Mouse (Mus musculus): ENCODE data around the gene Slc2a4. TPM values are rescaled to one million over a fixed set of nuclear protein-coding genes. Genes with fewer than 3 reads are reported as not detected.
A peak's percentile ranks its signal among the peaks of the same experiment; 100 is the strongest.

Gene Slc2a4
- polyA plus RNA-seq, 1 experiment from 2014 or later: 19.0 TPM

- Histone ChIP-seq H3K9me3 (ENCODE audit: low read depth, low read length) (no peaks in the 10 kb centered on the region), H3K36me3 (ENCODE audit: insufficient read depth) (no peaks in the 10 kb centered on the region), H3K9ac (no peak overlapping the region), H3K4me1 (ENCODE audit: insufficient read depth) (peaks cover 8% of the 10 kb centered on the region; the same call in 1 of the 2 replicates), H3K4me2 (no peak overlapping the region), H3K27me3 (ENCODE audit: insufficient read depth, low read length) (no peaks in the 10 kb centered on the region), H3K4me3 (ENCODE audit: low read depth, low read length) (no peak overlapping the region), H3K27ac (ENCODE audit: low read depth) (no peak overlapping the region)
- WGBS: 35% methylated on average over 4 of the region's 4 CpGs
- peak; percentile 34; the same call in 1 of the 2 replicates for TF ChIP-seq CTCF (IDR thresholded peaks at IDR 0.05; ENCODE audit: low read depth)
- DNase-seq (peak; percentile 52), ATAC-seq (ENCODE audit: insufficient read depth) (no peak)
These were observed 2.9 kb upstream of the Slc2a4 start for GRCm38 (mm10) chr11:69950807-69951459.

- H3K4me2 ChIP-seq: peak overlapping the region; percentile 69
- peaks cover 22% of the 10 kb centered on the region; the same call in 1 of the 2 replicates for H3K36me3 ChIP-seq (ENCODE audit: insufficient read depth)
- ATAC-seq (ENCODE audit: insufficient read depth) (peak; percentile 50), DNase-seq (peak; percentile 97)
- H3K27me3 ChIP-seq (ENCODE audit: insufficient read depth, low read length): no peaks in the 10 kb centered on the region
- WGBS: 0% methylated on average over 14 of the region's 14 CpGs
- H3K4me3 ChIP-seq (ENCODE audit: low read depth, low read length): peak overlapping the region; percentile 52
- peak overlapping the region; percentile 51 for H3K9ac ChIP-seq
- no peaks in the 10 kb centered on the region for H3K9me3 ChIP-seq (ENCODE audit: low read depth, low read length)
- peak overlapping the region; percentile 83 for H3K27ac ChIP-seq (ENCODE audit: low read depth)
- peak; percentile 96 for TF ChIP-seq CTCF (IDR thresholded peaks at IDR 0.05; ENCODE audit: low read depth)
- peaks cover 13% of the 10 kb centered on the region; the same call in 1 of the 2 replicates for H3K4me1 ChIP-seq (ENCODE audit: insufficient read depth)
These were observed 769 bp upstream of the Slc2a4 start for GRCm38 (mm10) chr11:69948763-69949150.

GRCm38 (mm10) chr11:69947337-69948065 lies 487 bp downstream of the Slc2a4 start:
- H3K36me3 ChIP-seq (ENCODE audit: insufficient read depth): peaks cover 29% of the 10 kb centered on the region; the same call in 1 of the 2 replicates
- H3K4me1 ChIP-seq (ENCODE audit: insufficient read depth): peaks cover 13% of the 10 kb centered on the region; the same call in 1 of the 2 replicates
- peak overlapping the region; percentile 52 for H3K4me3 ChIP-seq (ENCODE audit: low read depth, low read length)
- 1% methylated on average over 29 of the region's 29 CpGs for WGBS
- TF ChIP-seq CTCF (IDR thresholded peaks at IDR 0.05; ENCODE audit: low read depth): no peak
- DNase-seq: peak; percentile 83
- no peaks in the 10 kb centered on the region for H3K27me3 ChIP-seq (ENCODE audit: insufficient read depth, low read length)
- peak overlapping the region; percentile 83 for H3K27ac ChIP-seq (ENCODE audit: low read depth)
- H3K9me3 ChIP-seq (ENCODE audit: low read depth, low read length): no peaks in the 10 kb centered on the region
- ATAC-seq (ENCODE audit: insufficient read depth): peak; percentile 48
- H3K9ac ChIP-seq: peak overlapping the region; percentile 61
- peak overlapping the region; percentile 69 for H3K4me2 ChIP-seq

- H3K27me3 ChIP-seq (ENCODE audit: insufficient read depth, low read length): no peaks in the 10 kb centered on the region
These were observed 1.7 kb downstream of the Slc2a4 start for GRCm38 (mm10) chr11:69945997-69946891.

GRCm38 (mm10) chr11:69945216-69945615 lies 2.8 kb downstream of the Slc2a4 start:
- Histone ChIP-seq H3K27me3 (ENCODE audit: insufficient read depth, low read length) (no peaks in the 10 kb centered on the region), H3K4me3 (ENCODE audit: low read depth, low read length) (no peak overlapping the region), H3K27ac (ENCODE audit: low read depth) (no peak overlapping the region), H3K4me1 (ENCODE audit: insufficient read depth) (peaks cover 13% of the 10 kb centered on the region; the same call in 1 of the 2 replicates), H3K36me3 (ENCODE audit: insufficient read depth) (peaks cover 34% of the 10 kb centered on the region; the same call in 1 of the 2 replicates), H3K9ac (no peak overlapping the region), H3K9me3 (ENCODE audit: low read depth, low read length) (no peaks in the 10 kb centered on the region), H3K4me2 (0 out of 2 replicates have a peak overlapping the region, but pooled peaks have one; percentile 20)
- 62% methylated on average over 13 of the region's 13 CpGs for WGBS
- TF ChIP-seq CTCF (IDR thresholded peaks at IDR 0.05; ENCODE audit: low read depth): no peak
- DNase-seq (no peak), ATAC-seq (ENCODE audit: insufficient read depth) (no peak)

More at GRCm38 (mm10) chr11:69945997-69946891, 1.7 kb downstream of the Slc2a4 start:
- no peaks in the 10 kb centered on the region for H3K9me3 ChIP-seq (ENCODE audit: low read depth, low read length)
- H3K4me3 ChIP-seq (ENCODE audit: low read depth, low read length): peak overlapping the region; percentile 52
- WGBS: 88% methylated on average over 18 of the region's 18 CpGs
- TF ChIP-seq CTCF (IDR thresholded peaks at IDR 0.05; ENCODE audit: low read depth): no peak
- no peak for ATAC-seq (ENCODE audit: insufficient read depth)
- peaks cover 34% of the 10 kb centered on the region; the same call in 1 of the 2 replicates for H3K36me3 ChIP-seq (ENCODE audit: insufficient read depth)
- DNase-seq: no peak
- H3K4me1 ChIP-seq (ENCODE audit: insufficient read depth): peaks cover 13% of the 10 kb centered on the region; the same call in 1 of the 2 replicates
- 0 out of 2 replicates have a peak overlapping the region, but pooled peaks have one; percentile 83 for H3K27ac ChIP-seq (ENCODE audit: low read depth)
- H3K9ac ChIP-seq: no peak overlapping the region; the same call in 1 of the 2 replicates
- H3K4me2 ChIP-seq: peak overlapping the region; percentile 69

- no peak overlapping the region for H3K4me2 ChIP-seq
- DNase-seq (no peak), ATAC-seq (ENCODE audit: insufficient read depth) (no peak)
- no peak overlapping the region for H3K27ac ChIP-seq (ENCODE audit: low read depth)
- H3K4me3 ChIP-seq (ENCODE audit: low read depth, low read length): no peak overlapping the region
- H3K27me3 ChIP-seq (ENCODE audit: insufficient read depth, low read length): peaks cover 14% of the 10 kb centered on the region
- H3K36me3 ChIP-seq (ENCODE audit: insufficient read depth): peaks cover 34% of the 10 kb centered on the region; the same call in 1 of the 2 replicates
- H3K9me3 ChIP-seq (ENCODE audit: low read depth, low read length): no peaks in the 10 kb centered on the region
- peaks cover 10% of the 10 kb centered on the region; the same call in 1 of the 2 replicates for H3K4me1 ChIP-seq (ENCODE audit: insufficient read depth)
- H3K9ac ChIP-seq: no peak overlapping the region
- WGBS: 56% methylated on average over 4 of the region's 4 CpGs
- TF ChIP-seq CTCF (IDR thresholded peaks at IDR 0.05; ENCODE audit: low read depth): no peak
These were observed 7.0 kb downstream of the Slc2a4 start for GRCm38 (mm10) chr11:69940962-69941361.

All from lung, embryonic 14.5 days (tissue).